Mouse (Mus musculus) limb, embryonic 11.5 days (tissue): ENCODE data around the gene Psmd8. TPM values are rescaled to one million over a fixed set of nuclear protein-coding genes. Genes with fewer than 3 reads are reported as not detected.
"Not testable (repeated sequence)": the region's sequence is repeated elsewhere in the genome, so short reads cannot be mapped to it uniquely, and the experiment has no call there.

Experiments used
- ATAC-seq: fragments of 200-750 bp; cut with Nextera tagmentation; 2 replicates; pipeline ENCODE4 v1.8.0; 2017; ENCODE audit warnings: low read depth; ENCODE audit not compliant: insufficient number of reproducible peaks, low FRiP score, low TSS enrichment
- DNase-seq: peaks from one replicate; pipeline ENCODE4 v3.0.0-alpha.2; 2015; ENCODE audit warnings: low spot score
- H3K27ac ChIP-seq: fragments of 300-500 bp; sonication (generic); replicated peaks from 2 replicates; pipeline ENCODE4 v1.5.1; 2014; ENCODE audit warnings: low read depth, mild to moderate bottlenecking, low read length
- H3K27me3 ChIP-seq: fragments of 300-500 bp; sonication (generic); 2 replicates; pipeline ENCODE4 v1.6.1; 2014; ENCODE audit warnings: mild to moderate bottlenecking, low read length, mixed read lengths; ENCODE audit not compliant: control insufficient read depth, insufficient read depth
- H3K36me3 ChIP-seq: fragments of 300-500 bp; sonication (generic); 2 replicates; pipeline ENCODE4 v1.6.1; 2014; ENCODE audit warnings: mild to moderate bottlenecking, low read length, moderate library complexity, mixed read lengths; ENCODE audit not compliant: control insufficient read depth, insufficient read depth
- H3K4me1 ChIP-seq: fragments of 300-500 bp; sonication (generic); 2 replicates; pipeline ENCODE4 v1.6.1; 2014; ENCODE audit warnings: low read length, mixed read lengths; ENCODE audit not compliant: control insufficient read depth, insufficient read depth
- H3K4me2 ChIP-seq: fragments of 300-500 bp; sonication (generic); 2 replicates; pipeline ENCODE4 v1.6.1; 2014; ENCODE audit warnings: low read depth, mild to moderate bottlenecking, moderate library complexity; ENCODE audit not compliant: severe bottlenecking
- H3K4me3 ChIP-seq: fragments of 300-500 bp; sonication (generic); 2 replicates; pipeline ENCODE4 v1.5.1; 2014; ENCODE audit warnings: low read depth, low read length
- H3K9ac ChIP-seq: fragments of 300-500 bp; sonication (generic); 2 replicates; pipeline ENCODE4 v1.6.1; 2014; ENCODE audit warnings: mild to moderate bottlenecking, low read length
- H3K9me3 ChIP-seq: fragments of 300-500 bp; sonication (generic); 2 replicates; pipeline ENCODE4 v1.6.1; 2016; ENCODE audit warnings: low read length; ENCODE audit not compliant: control insufficient read depth
- WGBS: fragments of 180-500 bp; shearing (Covaris S2); extraction: QIAGEN DNeasy Blood & Tissue Kit; methylation state at CpG from one replicate; pipeline ENCODE4 v1.1.7; 2014; 5-methylcytosine and 5-hydroxymethylcytosine counted together
- polyA plus RNA-seq: library from polyadenylated mRNA; unstranded; fragments of >200 nt; fragmentation: Nextera tagmentation; extraction: Ambion mirVana; gene quantifications from 2 replicates; pipeline ENCODE4 v1.2.1, GENCODE M21; 2014

Gene Psmd8
- 336 and 340 TPM in 2 replicates for polyA plus RNA-seq

DNA sequence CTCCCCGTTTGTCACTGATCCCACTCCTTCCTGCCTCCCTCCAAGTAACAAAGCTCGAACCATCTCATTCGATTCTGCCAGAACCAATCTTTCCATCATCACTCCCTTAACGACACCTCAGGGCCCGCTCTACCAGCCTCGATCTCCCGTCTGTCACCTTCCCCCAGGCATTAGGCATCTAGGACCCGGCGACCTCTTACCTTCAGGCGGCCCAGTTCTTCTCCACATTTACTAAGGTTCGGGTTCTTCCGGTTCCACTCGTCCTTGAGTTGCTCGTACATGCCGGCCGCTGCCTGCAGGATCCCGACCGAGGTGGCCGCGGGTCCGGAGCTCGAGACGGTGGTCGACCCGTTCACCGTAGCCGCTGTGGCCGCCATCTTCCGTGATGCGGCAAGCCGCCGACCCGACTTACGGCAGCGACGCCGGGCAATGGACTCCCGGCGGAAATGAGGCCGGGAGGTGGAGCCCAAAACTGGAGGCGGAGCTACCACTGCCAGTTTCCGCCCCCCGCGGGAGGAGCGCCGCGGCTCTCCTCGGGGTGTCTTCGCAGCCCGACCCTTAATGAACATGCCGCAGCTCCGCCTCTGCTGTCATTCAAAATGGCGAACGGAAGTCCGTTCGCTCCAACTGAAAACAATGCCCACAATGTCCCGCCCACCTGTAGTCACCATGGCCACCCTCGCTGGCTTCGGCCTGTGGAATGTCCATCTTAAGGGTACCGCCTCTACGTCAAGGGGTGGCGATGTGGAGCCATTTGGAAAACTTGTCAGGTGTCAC, at the start of gene Psmd8:
TSS of gene Psmd8 (minus strand) at position 625 of the 777 bp plus-strand sequence.
- Histone ChIP-seq H3K9me3 (no peaks in the 10 kb centered on the region), H3K4me1 (peaks cover 10% of the 10 kb centered on the region), H3K4me3 (peak within 1 kb of the TSS; percentile 83), H3K27ac (no peak within 1 kb of the TSS), H3K36me3 (peaks cover 10% of the 10 kb centered on the region; the same call in 1 of the 2 replicates), H3K9ac (peak within 1 kb of the TSS; percentile 81), H3K4me2 (peak within 1 kb of the TSS; percentile 71), H3K27me3 (no peaks in the 10 kb centered on the region)
- peak; percentile 95 for ATAC-seq
- under 1% methylated on average over 62 of the region's 62 CpGs for WGBS
- peak; percentile 97 for DNase-seq

- no peak overlapping the region for H3K4me2 ChIP-seq
- ATAC-seq = no peak
- H3K27ac ChIP-seq = no peak overlapping the region
- 83% methylated on average over 4 of the region's 4 CpGs for WGBS
- no peak for DNase-seq
- no peaks in the 10 kb centered on the region for H3K36me3 ChIP-seq
- peaks cover 5% of the 10 kb centered on the region for H3K4me1 ChIP-seq
- H3K4me3 ChIP-seq = no peak overlapping the region
- no peak overlapping the region for H3K9ac ChIP-seq
- no peaks in the 10 kb centered on the region for H3K9me3 ChIP-seq
- peaks cover 26% of the 10 kb centered on the region for H3K27me3 ChIP-seq
Observed at GRCm38 (mm10) chr7:29228202-29228601, 47.7 kb upstream of the Psmd8 start.

DNA sequence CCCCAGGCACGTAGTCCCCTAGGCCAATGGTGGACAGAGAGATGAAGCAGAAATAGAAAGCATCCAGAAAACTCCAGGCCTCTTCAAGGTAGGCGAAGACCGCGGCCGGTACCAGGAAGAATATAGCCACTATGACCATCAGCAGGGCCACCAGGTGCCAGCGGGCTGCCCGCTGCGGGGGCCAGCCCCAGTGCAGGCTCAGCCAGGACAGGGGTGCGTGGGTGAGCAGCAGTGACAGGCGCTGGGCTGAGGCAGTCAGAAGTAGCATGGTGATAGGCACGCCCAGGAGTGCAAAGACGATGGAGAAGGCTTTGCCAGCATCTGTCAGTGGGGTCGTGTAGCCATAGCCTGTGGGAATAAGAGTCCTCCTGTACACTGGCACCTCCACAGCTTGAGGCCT, 45.0 kb upstream of the Psmd8 start:
- Histone ChIP-seq H3K36me3 (no peaks in the 10 kb centered on the region), H3K27ac (no peak overlapping the region), H3K9ac (no peak overlapping the region), H3K4me1 (peaks cover 5% of the 10 kb centered on the region), H3K27me3 (0 out of 2 replicates have a peak, but pooled peaks cover under 1% of the 10 kb centered on the region), H3K4me3 (no peak overlapping the region), H3K4me2 (peak overlapping the region; percentile 29; the same call in 1 of the 2 replicates), H3K9me3 (no peaks in the 10 kb centered on the region)
- no peak for ATAC-seq
- 70% methylated on average over 13 of the region's 13 CpGs for WGBS
- no peak for DNase-seq

DNA sequence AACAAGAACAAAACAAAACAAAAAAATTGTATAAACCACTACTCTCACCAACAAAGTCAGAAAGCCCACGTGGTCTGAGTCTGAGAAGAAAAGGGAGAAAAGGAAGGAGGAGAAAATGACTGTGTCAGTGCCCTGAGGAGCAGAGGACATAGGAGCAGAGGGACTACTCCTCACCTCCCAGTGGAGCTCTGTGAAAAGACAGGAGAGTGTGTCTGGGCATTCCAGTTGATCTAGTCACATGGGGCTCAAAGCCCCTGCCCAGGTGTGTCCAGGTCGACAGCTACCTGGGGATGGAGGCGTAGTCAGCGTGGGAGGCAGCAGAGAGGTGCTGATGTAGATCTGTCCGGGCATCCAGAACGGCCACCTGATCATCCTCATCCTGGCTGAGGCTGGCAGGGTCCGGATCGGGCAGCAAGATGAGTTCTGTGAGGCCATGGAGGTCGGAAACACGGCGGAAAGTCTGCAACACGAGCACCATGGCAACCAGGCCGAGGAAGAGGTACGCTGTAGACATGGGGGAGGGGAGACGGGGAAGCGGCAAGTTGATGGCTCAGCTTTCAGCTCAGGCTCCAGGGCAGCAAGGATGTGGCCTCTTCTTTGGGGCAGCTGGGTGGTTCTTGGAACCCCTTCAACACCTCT, 44.4 kb upstream of the Psmd8 start:
- H3K27ac ChIP-seq = no peak overlapping the region
- 0 out of 2 replicates have a peak, but pooled peaks have one; percentile 44 for ATAC-seq

GRCm38 (mm10) chr7:29214846-29215245, 34.3 kb upstream of the Psmd8 start:
- Histone ChIP-seq H3K4me2 (no peak overlapping the region), H3K9me3 (no peaks in the 10 kb centered on the region), H3K27me3 (peaks cover 3% of the 10 kb centered on the region; the same call in 1 of the 2 replicates), H3K36me3 (no peaks in the 10 kb centered on the region), H3K9ac (no peak overlapping the region), H3K27ac (no peak overlapping the region), H3K4me1 (no peaks in the 10 kb centered on the region), H3K4me3 (no peak overlapping the region)
- WGBS = 44% methylated on average over 15 of the region's 15 CpGs
- ATAC-seq (no peak), DNase-seq (no peak)

More for the DNA sequence above, 44.4 kb upstream of the Psmd8 start:
- peak; percentile 62 for DNase-seq
- WGBS = 10% methylated on average over 16 of the region's 16 CpGs
- no peaks in the 10 kb centered on the region for H3K36me3 ChIP-seq
- peak overlapping the region; percentile 29; the same call in 1 of the 2 replicates for H3K4me2 ChIP-seq
- no peaks in the 10 kb centered on the region for H3K27me3 ChIP-seq
- H3K4me3 ChIP-seq = no peak overlapping the region
- H3K9me3 ChIP-seq = no peaks in the 10 kb centered on the region
- H3K4me1 ChIP-seq = peaks cover 5% of the 10 kb centered on the region
- H3K9ac ChIP-seq = no peak overlapping the region

- H3K4me2 ChIP-seq = no peak overlapping the region; the same call in 1 of the 2 replicates
- 72% methylated on average over 2 of the region's 2 CpGs for WGBS
- H3K9me3 ChIP-seq = no peaks in the 10 kb centered on the region
- peaks cover 3% of the 10 kb centered on the region; the same call in 1 of the 2 replicates for H3K27me3 ChIP-seq
- no peak overlapping the region for H3K4me3 ChIP-seq
- H3K4me1 ChIP-seq = no peaks in the 10 kb centered on the region
- H3K9ac ChIP-seq = no peak overlapping the region
- H3K27ac ChIP-seq = no peak overlapping the region
- ATAC-seq (no peak), DNase-seq (no peak)
- H3K36me3 ChIP-seq = no peaks in the 10 kb centered on the region
Observed at GRCm38 (mm10) chr7:29214236-29214635, 33.7 kb upstream of the Psmd8 start.

DNA sequence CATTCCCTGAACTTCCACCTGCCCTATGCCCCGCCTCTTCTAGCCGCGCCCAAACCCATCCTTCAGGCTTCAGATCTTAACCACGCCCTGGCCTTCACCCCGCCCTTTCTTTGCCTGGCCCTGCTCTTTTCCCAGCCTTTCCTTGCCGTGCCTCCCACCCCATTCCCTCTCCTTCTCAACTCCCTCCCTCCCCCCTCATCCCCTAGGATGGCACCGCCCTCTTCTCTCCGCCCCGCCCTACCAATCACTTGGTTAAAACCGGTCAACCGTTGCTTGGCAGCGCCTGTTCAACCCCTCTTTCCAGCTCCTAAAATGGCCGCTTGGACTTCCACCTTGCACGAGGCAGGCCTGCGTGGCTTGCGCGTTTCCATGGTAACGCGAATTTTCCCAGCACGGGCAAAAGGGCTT, 33.2 kb upstream of the Psmd8 start, which contains the start of gene Catsperg1:
TSS of gene Catsperg1 (minus strand) at position 361 of the 408 bp plus-strand sequence.
- Histone ChIP-seq H3K27me3 (peaks cover 3% of the 10 kb centered on the region; the same call in 1 of the 2 replicates), H3K9ac (no peak within 1 kb of the TSS), H3K4me3 (no peak within 1 kb of the TSS), H3K36me3 (no peaks in the 10 kb centered on the region), H3K4me1 (no peaks in the 10 kb centered on the region), H3K27ac (no peak within 1 kb of the TSS), H3K9me3 (no peaks in the 10 kb centered on the region), H3K4me2 (peak within 1 kb of the TSS; percentile 33)
- WGBS = 3% methylated on average over 20 of the region's 20 CpGs
- ATAC-seq (peak; percentile 70), DNase-seq (peak; percentile 72)

GRCm38 (mm10) chr7:29212775-29213560, 32.5 kb upstream of the Psmd8 start:
- WGBS = 14% methylated on average over 40 of the region's 40 CpGs
- H3K36me3 ChIP-seq, H3K27me3 ChIP-seq, H3K9me3 ChIP-seq, H3K4me3 ChIP-seq, H3K9ac ChIP-seq, H3K4me1 ChIP-seq, H3K27ac ChIP-seq, ATAC-seq: not testable (repeated sequence)
- DNase-seq = peak; percentile 25
- peak overlapping the region; percentile 33 for H3K4me2 ChIP-seq
